Mouse (Mus musculus) intestine, embryonic 16.5 days (tissue): Measurements from ENCODE around the gene Tdrd1. TPM values are rescaled to one million over a fixed set of nuclear protein-coding genes. Genes with fewer than 3 reads are reported as not detected.

Source experiments
- ATAC-seq: fragments of 200-750 bp; cut with Nextera tagmentation; 2 replicates; pipeline ENCODE4 v1.8.0; 2017; ENCODE audit warnings: moderate TSS enrichment, moderate library complexity
- H3K27ac ChIP-seq: fragments of 300-500 bp; sonication (generic); 2 replicates; pipeline ENCODE4 v1.5.1; 2014; ENCODE audit warnings: mild to moderate bottlenecking, low read length
- H3K27me3 ChIP-seq: fragments of 300-500 bp; sonication (generic); replicated peaks from 2 replicates; pipeline ENCODE4 v1.6.1; 2014; ENCODE audit warnings: low read length, control low read depth, mixed read lengths; ENCODE audit not compliant: control insufficient read depth, insufficient read depth
- H3K36me3 ChIP-seq: fragments of 300-500 bp; sonication (generic); 2 replicates; pipeline ENCODE4 v1.6.1; 2014; ENCODE audit warnings: low read length, control low read depth; ENCODE audit not compliant: control insufficient read depth, insufficient read depth
- H3K4me1 ChIP-seq: fragments of 300-500 bp; sonication (generic); 2 replicates; pipeline ENCODE4 v1.6.1; 2014; ENCODE audit warnings: low read length, control low read depth, mixed read lengths; ENCODE audit not compliant: control insufficient read depth, insufficient read depth
- H3K4me2 ChIP-seq: fragments of 300-500 bp; sonication (generic); 2 replicates; pipeline ENCODE4 v1.6.1; 2014; ENCODE audit warnings: low read depth, low read length, control low read depth
- H3K4me3 ChIP-seq: fragments of 300-500 bp; sonication (generic); 2 replicates; pipeline ENCODE4 v1.5.1; 2014; ENCODE audit warnings: mild to moderate bottlenecking, low read length
- H3K9ac ChIP-seq: fragments of 300-500 bp; sonication (generic); 2 replicates; pipeline ENCODE4 v1.6.1; 2014; ENCODE audit warnings: low read depth, low read length
- H3K9me3 ChIP-seq: fragments of 300-500 bp; sonication (generic); 2 replicates; pipeline ENCODE4 v1.6.1; 2016; ENCODE audit warnings: low read length, control low read depth; ENCODE audit not compliant: control insufficient read depth
- WGBS: fragments of 180-500 bp; shearing (Covaris S2); extraction: QIAGEN DNeasy Blood & Tissue Kit; methylation state at CpG from one replicate; pipeline ENCODE4 v1.1.7; 2014; 5-methylcytosine and 5-hydroxymethylcytosine counted together
- polyA plus RNA-seq: library from polyadenylated mRNA; unstranded; fragments of >200 nt; fragmentation: Nextera tagmentation; extraction: Ambion mirVana; gene quantifications from 2 replicates; pipeline ENCODE4 v1.2.1, GENCODE M21; 2015

The Tdrd1 gene
- polyA plus RNA-seq, 1 experiment from 2014 or later: 0.71 TPM

GRCm38 (mm10) chr19:56801656-56802351, 24.2 kb upstream of the Tdrd1 start:
- no peak overlapping the region for H3K9ac ChIP-seq
- H3K4me1 ChIP-seq: no peaks in the 10 kb centered on the region; the same call in 1 of the 2 replicates
- H3K36me3 ChIP-seq: peaks cover 9% of the 10 kb centered on the region
- H3K27ac ChIP-seq: no peak overlapping the region
- WGBS: 85% methylated on average over 10 of the region's 10 CpGs
- no peak overlapping the region for H3K4me3 ChIP-seq
- no peak overlapping the region for H3K4me2 ChIP-seq
- H3K27me3 ChIP-seq: no peaks in the 10 kb centered on the region
- H3K9me3 ChIP-seq: no peaks in the 10 kb centered on the region
- ATAC-seq: 0 out of 2 replicates have a peak, but pooled peaks have one; percentile 52

- Histone ChIP-seq H3K4me3 (no peak overlapping the region), H3K4me2 (no peak overlapping the region), H3K36me3 (peaks cover 9% of the 10 kb centered on the region), H3K27ac (no peak overlapping the region), H3K27me3 (no peaks in the 10 kb centered on the region), H3K9me3 (no peaks in the 10 kb centered on the region), H3K9ac (no peak overlapping the region), H3K4me1 (no peaks in the 10 kb centered on the region; the same call in 1 of the 2 replicates)
- 87% methylated on average over 3 of the region's 3 CpGs for WGBS
- ATAC-seq: no peak
These were observed 23.7 kb upstream of the Tdrd1 start for GRCm38 (mm10) chr19:56802352-56802746.

GRCm38 (mm10) chr19:56805366-56805765, 20.6 kb upstream of the Tdrd1 start:
- 81% methylated on average over 2 of the region's 2 CpGs for WGBS

GRCm38 (mm10) chr19:56807122-56807521, 18.9 kb upstream of the Tdrd1 start:
- H3K36me3 ChIP-seq: peaks cover 11% of the 10 kb centered on the region
- WGBS: 51% methylated on average over 5 of the region's 5 CpGs
- H3K4me2 ChIP-seq: no peak overlapping the region

More at GRCm38 (mm10) chr19:56805366-56805765, 20.6 kb upstream of the Tdrd1 start:
- Histone ChIP-seq H3K4me2 (no peak overlapping the region), H3K36me3 (peaks cover 14% of the 10 kb centered on the region), H3K27me3 (no peaks in the 10 kb centered on the region), H3K4me3 (no peak overlapping the region), H3K9ac (no peak overlapping the region), H3K4me1 (no peaks in the 10 kb centered on the region; the same call in 1 of the 2 replicates), H3K27ac (no peak overlapping the region), H3K9me3 (no peaks in the 10 kb centered on the region)
- ATAC-seq: no peak

GRCm38 (mm10) chr19:56808771-56809170, 17.2 kb upstream of the Tdrd1 start:
- Histone ChIP-seq H3K36me3 (peaks cover 11% of the 10 kb centered on the region), H3K4me3 (no peak overlapping the region), H3K27ac (no peak overlapping the region), H3K4me1 (peaks cover 6% of the 10 kb centered on the region), H3K9me3 (no peaks in the 10 kb centered on the region), H3K4me2 (no peak overlapping the region), H3K9ac (no peak overlapping the region), H3K27me3 (no peaks in the 10 kb centered on the region)
- 56% methylated on average over 5 of the region's 5 CpGs for WGBS
- no peak for ATAC-seq

More at GRCm38 (mm10) chr19:56807122-56807521, 18.9 kb upstream of the Tdrd1 start:
- Histone ChIP-seq H3K4me1 (peaks cover 6% of the 10 kb centered on the region), H3K4me3 (no peak overlapping the region), H3K9ac (no peak overlapping the region), H3K27ac (no peak overlapping the region), H3K9me3 (no peaks in the 10 kb centered on the region), H3K27me3 (no peaks in the 10 kb centered on the region)
- ATAC-seq: peak; percentile 78

DNA sequence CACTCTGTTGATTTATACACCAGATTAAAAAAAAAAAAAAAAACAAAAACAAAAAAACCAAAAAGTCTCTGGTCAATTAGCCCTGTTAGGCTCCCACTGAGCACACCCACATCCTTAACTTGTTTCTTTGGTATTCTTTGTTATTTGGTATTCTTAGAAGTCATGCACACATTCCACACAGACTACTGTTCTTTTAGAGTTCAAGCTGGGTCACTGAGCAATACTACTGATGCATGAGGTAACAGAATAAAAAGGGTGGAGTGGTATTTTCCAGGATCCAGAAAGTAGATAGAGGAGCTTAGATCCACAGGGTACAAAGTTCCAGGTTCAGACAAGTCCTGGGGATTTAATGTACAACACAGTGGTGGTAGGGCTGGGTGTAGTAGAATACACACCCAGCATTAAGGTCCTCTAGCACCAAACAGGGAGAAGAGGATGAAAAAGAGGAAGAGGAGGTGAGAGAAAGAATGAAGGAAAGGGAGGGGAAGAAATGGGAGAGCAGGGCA, 15.3 kb upstream of the Tdrd1 start:
- Histone ChIP-seq H3K27ac (no peak overlapping the region), H3K27me3 (no peaks in the 10 kb centered on the region), H3K4me3 (no peak overlapping the region), H3K9me3 (no peaks in the 10 kb centered on the region), H3K4me1 (peaks cover 8% of the 10 kb centered on the region), H3K9ac (no peak overlapping the region), H3K36me3 (peaks cover 7% of the 10 kb centered on the region; the same call in 1 of the 2 replicates), H3K4me2 (no peak overlapping the region)
- peak; percentile 56 for ATAC-seq

GRCm38 (mm10) chr19:56811590-56811989, 14.4 kb upstream of the Tdrd1 start:
- no peak overlapping the region for H3K4me3 ChIP-seq
- no peaks in the 10 kb centered on the region for H3K9me3 ChIP-seq
- H3K4me2 ChIP-seq: no peak overlapping the region
- ATAC-seq: peak; percentile 62
- H3K27me3 ChIP-seq: no peaks in the 10 kb centered on the region
- no peak overlapping the region for H3K9ac ChIP-seq
- H3K4me1 ChIP-seq: peaks cover 10% of the 10 kb centered on the region
- WGBS: 39% methylated on average over 9 of the region's 9 CpGs
- no peak overlapping the region for H3K27ac ChIP-seq
- peaks cover 7% of the 10 kb centered on the region; the same call in 1 of the 2 replicates for H3K36me3 ChIP-seq

GRCm38 (mm10) chr19:56813360-56813759, 12.6 kb upstream of the Tdrd1 start:
- WGBS: 86% methylated on average over 4 of the region's 4 CpGs
- Histone ChIP-seq H3K27ac (no peak overlapping the region), H3K4me3 (no peak overlapping the region), H3K4me1 (peaks cover 16% of the 10 kb centered on the region), H3K36me3 (peaks cover 3% of the 10 kb centered on the region; the same call in 1 of the 2 replicates), H3K9ac (no peak overlapping the region), H3K9me3 (no peaks in the 10 kb centered on the region), H3K27me3 (no peaks in the 10 kb centered on the region), H3K4me2 (no peak overlapping the region)
- no peak for ATAC-seq

DNA sequence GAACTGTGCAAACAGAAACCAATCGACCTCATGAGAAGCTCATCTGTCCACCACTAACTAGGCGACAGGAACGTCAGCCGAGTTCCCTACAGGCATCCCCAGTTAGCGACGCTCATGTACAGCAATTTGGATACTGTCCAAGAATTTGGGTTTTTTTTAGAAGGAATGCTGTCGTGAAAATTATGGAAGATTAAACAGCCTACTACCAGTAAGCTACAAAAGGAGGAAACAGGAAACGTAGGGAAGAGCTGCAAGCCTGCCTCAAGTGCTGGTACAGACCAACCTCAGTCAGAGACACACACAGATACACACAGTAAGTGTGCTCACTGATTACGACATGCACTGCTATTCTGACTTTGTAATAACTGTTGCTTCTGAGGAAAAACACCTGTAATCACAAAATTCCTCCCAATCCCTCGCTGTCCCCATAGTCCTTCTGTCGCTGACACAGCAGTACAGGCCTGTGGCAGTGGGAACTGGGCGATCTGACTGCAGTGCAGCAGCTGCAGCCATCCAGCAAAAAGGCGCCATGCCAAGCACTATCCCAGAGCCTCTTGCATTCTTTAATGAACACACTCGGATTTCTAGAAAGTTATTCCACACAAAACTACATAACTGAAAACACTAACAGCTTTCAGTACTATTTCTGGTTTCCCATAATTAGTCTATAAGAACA, 8.0 kb upstream of the Tdrd1 start:
- WGBS: 34% methylated on average over 14 of the region's 14 CpGs
- no peak for ATAC-seq
- peak overlapping the region; percentile 64 for H3K27ac ChIP-seq
- H3K9me3 ChIP-seq: no peaks in the 10 kb centered on the region
- H3K36me3 ChIP-seq: no peaks in the 10 kb centered on the region
- no peak overlapping the region for H3K4me3 ChIP-seq
- peaks cover 16% of the 10 kb centered on the region for H3K4me1 ChIP-seq
- H3K4me2 ChIP-seq: 0 out of 2 replicates have a peak overlapping the region, but pooled peaks have one; percentile 1
- H3K27me3 ChIP-seq: no peaks in the 10 kb centered on the region
- no peak overlapping the region for H3K9ac ChIP-seq
